Mouse (Mus musculus): ENCODE results near the gene Kcnj10. TPM values are rescaled to one million over a fixed set of nuclear protein-coding genes. Genes with fewer than 3 reads are reported as not detected.

Kcnj10 gene
- polyA plus RNA-seq, 2 experiments: 0.03 to 0.18 TPM

GRCm38 (mm10) chr1:172297611-172298537, 43.1 kb upstream of the Kcnj10 start, which contains the start of gene Atp1a2:
TSS of gene Atp1a2 (minus strand) at chr1:172298064.
- ATAC-seq (ENCODE audit: low FRiP score, low read depth): peak; percentile 71
- peaks cover 35% of the 10 kb centered on the region for H3K4me1 ChIP-seq (ENCODE audit: control insufficient read depth, insufficient read depth, low read length)
- H3K9ac ChIP-seq (ENCODE audit: low read depth, low read length, severe bottlenecking): peak within 1 kb of the TSS; percentile 40

DNA sequence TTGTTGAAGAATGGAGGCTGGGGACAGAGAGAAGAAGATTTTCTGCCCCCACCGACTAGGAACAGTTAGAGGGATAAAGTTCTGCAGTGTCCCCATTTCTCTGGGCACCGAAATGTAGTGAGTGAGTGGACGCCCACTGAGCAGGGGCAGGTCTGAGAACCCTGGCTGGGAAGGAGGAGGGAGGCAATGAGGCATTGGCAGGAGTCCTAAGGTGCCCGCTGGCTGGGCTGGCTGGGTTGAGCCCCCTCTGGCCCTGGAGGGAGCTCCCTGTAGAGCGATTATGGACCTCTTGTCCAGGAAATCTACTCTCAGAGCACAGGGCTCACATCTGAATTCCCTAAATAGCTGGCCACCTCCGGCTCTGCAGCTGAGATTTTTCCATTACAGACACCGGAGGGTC, 41.5 kb upstream of the Kcnj10 start:
- Histone ChIP-seq H3K9ac (ENCODE audit: low read depth, low read length, severe bottlenecking) (no peak overlapping the region), H3K4me2 (replicated peaks; ENCODE audit: low read depth, low read length, severe bottlenecking) (no peak overlapping the region), H3K36me3 (ENCODE audit: control insufficient read depth, insufficient read depth, low read length) (no peaks in the 10 kb centered on the region), H3K9me3 (ENCODE audit: control insufficient read depth, low read length) (no peaks in the 10 kb centered on the region), H3K27me3 (ENCODE audit: control insufficient read depth, insufficient read depth, low read length) (no peaks in the 10 kb centered on the region), H3K4me1 (ENCODE audit: control insufficient read depth, insufficient read depth, low read length) (peaks cover 35% of the 10 kb centered on the region), H3K27ac (replicated peaks; ENCODE audit: low read depth, low read length) (no peak overlapping the region), H3K4me3 (replicated peaks; ENCODE audit: low read length) (no peak overlapping the region)
- WGBS: 52% methylated on average over 7 of the region's 7 CpGs
- no peak for TF ChIP-seq POLR2A (IDR thresholded peaks at IDR 0.05; ENCODE audit: borderline replicate concordance, extremely low read depth, insufficient read depth, insufficient read length)
- no peak for ATAC-seq (ENCODE audit: low FRiP score, low read depth)
- no peak for DNase-seq (ENCODE audit: low spot score)

More at GRCm38 (mm10) chr1:172297611-172298537, 43.1 kb upstream of the Kcnj10 start, which contains the start of gene Atp1a2:
- Histone ChIP-seq H3K9me3 (ENCODE audit: control insufficient read depth, low read length) (no peaks in the 10 kb centered on the region), H3K4me3 (replicated peaks; ENCODE audit: low read length) (peak within 1 kb of the TSS; percentile 21), H3K27me3 (ENCODE audit: control insufficient read depth, insufficient read depth, low read length) (no peaks in the 10 kb centered on the region), H3K36me3 (ENCODE audit: control insufficient read depth, insufficient read depth, low read length) (no peaks in the 10 kb centered on the region), H3K27ac (replicated peaks; ENCODE audit: low read depth, low read length) (peak within 1 kb of the TSS; percentile 59), H3K4me2 (replicated peaks; ENCODE audit: low read depth, low read length, severe bottlenecking) (peak within 1 kb of the TSS; percentile 37)
- WGBS: 9% methylated on average over 16 of the region's 16 CpGs
- no peak for TF ChIP-seq POLR2A (IDR thresholded peaks at IDR 0.05; ENCODE audit: borderline replicate concordance, extremely low read depth, insufficient read depth, insufficient read length)
- DNase-seq (ENCODE audit: low spot score): peak; percentile 55

DNA sequence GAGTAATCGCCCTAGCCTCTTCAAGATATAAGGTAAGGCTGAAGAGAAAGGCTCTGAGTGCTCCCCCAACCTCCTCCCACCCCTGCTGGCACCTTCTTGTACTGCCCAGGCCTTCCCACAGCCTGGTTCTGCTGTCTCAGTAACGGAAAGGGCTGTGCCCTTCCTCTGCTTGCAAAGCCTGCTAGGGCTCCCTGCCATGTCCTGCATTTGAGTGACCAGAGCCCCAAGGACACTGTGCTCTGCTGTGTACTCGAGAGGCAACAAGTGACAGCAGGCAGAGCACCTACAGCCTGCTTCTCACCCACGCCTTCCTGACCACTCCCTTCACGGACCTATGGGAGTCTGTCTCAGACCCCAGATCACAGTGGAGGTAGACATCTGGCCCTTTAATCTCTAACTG, 40.8 kb upstream of the Kcnj10 start:
- WGBS: 61% methylated on average over 5 of the region's 5 CpGs
- Histone ChIP-seq H3K27ac (replicated peaks; ENCODE audit: low read depth, low read length) (no peak overlapping the region), H3K4me2 (replicated peaks; ENCODE audit: low read depth, low read length, severe bottlenecking) (no peak overlapping the region), H3K4me1 (ENCODE audit: control insufficient read depth, insufficient read depth, low read length) (peaks cover 35% of the 10 kb centered on the region), H3K36me3 (ENCODE audit: control insufficient read depth, insufficient read depth, low read length) (no peaks in the 10 kb centered on the region), H3K9me3 (ENCODE audit: control insufficient read depth, low read length) (no peaks in the 10 kb centered on the region), H3K27me3 (ENCODE audit: control insufficient read depth, insufficient read depth, low read length) (no peaks in the 10 kb centered on the region), H3K4me3 (replicated peaks; ENCODE audit: low read length) (no peak overlapping the region), H3K9ac (ENCODE audit: low read depth, low read length, severe bottlenecking) (no peak overlapping the region)
- DNase-seq (ENCODE audit: low spot score) (no peak), ATAC-seq (ENCODE audit: low FRiP score, low read depth) (no peak)
- TF ChIP-seq POLR2A (IDR thresholded peaks at IDR 0.05; ENCODE audit: borderline replicate concordance, extremely low read depth, insufficient read depth, insufficient read length): no peak

DNA sequence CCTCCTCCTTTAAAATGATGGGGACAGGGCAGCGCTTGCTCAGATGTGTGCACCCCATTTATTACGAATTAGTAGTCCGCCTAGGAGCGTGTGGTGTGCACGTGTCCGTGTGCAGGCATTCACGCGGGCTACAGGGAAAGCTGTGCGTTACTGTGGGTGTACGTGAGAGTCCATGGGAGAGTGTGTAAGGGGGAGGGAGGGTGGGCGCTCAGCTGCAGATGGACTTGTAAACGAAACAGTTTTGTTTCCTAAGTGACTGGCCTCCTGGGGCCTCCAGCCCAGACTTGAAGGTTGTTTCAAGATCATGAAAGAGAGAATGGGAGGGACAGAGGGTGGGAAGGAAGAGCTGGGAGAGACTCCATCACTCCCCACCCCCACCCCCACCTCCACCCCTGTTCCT, 39.8 kb upstream of the Kcnj10 start:
- no peak for DNase-seq (ENCODE audit: low spot score)
- Histone ChIP-seq H3K4me2 (replicated peaks; ENCODE audit: low read depth, low read length, severe bottlenecking) (no peak overlapping the region), H3K9me3 (ENCODE audit: control insufficient read depth, low read length) (no peaks in the 10 kb centered on the region), H3K4me3 (replicated peaks; ENCODE audit: low read length) (no peak overlapping the region), H3K4me1 (ENCODE audit: control insufficient read depth, insufficient read depth, low read length) (peaks cover 28% of the 10 kb centered on the region), H3K9ac (ENCODE audit: low read depth, low read length, severe bottlenecking) (no peak overlapping the region), H3K27me3 (ENCODE audit: control insufficient read depth, insufficient read depth, low read length) (no peaks in the 10 kb centered on the region), H3K27ac (replicated peaks; ENCODE audit: low read depth, low read length) (no peak overlapping the region), H3K36me3 (ENCODE audit: control insufficient read depth, insufficient read depth, low read length) (no peaks in the 10 kb centered on the region)
- TF ChIP-seq POLR2A (IDR thresholded peaks at IDR 0.05; ENCODE audit: borderline replicate concordance, extremely low read depth, insufficient read depth, insufficient read length): no peak
- WGBS: 24% methylated on average over 12 of the region's 12 CpGs
- peak; percentile 31; the same call in 1 of the 2 replicates for ATAC-seq (ENCODE audit: low FRiP score, low read depth)

DNA sequence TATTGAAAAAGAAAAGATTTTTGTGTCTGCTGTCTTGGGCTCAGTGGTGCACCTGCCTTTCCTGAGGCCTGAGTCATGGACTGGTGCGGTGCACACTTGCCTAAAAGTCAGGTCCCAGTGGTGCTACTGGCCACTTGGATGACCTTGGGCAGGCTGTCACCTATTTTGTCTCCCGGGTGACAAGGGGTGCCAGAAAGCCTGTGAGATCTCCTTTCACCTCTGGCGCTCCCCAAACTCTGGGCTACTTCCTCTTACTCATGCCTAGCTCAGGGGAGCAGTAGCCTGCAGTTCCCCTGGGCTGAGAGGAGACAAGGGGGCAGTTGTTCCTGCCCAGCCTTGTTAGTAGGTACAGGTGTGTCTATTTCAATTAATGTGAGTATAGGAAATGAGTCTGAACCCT, 38.7 kb upstream of the Kcnj10 start:
- Histone ChIP-seq H3K4me2 (replicated peaks; ENCODE audit: low read depth, low read length, severe bottlenecking) (no peak overlapping the region), H3K27ac (replicated peaks; ENCODE audit: low read depth, low read length) (no peak overlapping the region), H3K9ac (ENCODE audit: low read depth, low read length, severe bottlenecking) (no peak overlapping the region), H3K4me3 (replicated peaks; ENCODE audit: low read length) (no peak overlapping the region), H3K36me3 (ENCODE audit: control insufficient read depth, insufficient read depth, low read length) (no peaks in the 10 kb centered on the region), H3K4me1 (ENCODE audit: control insufficient read depth, insufficient read depth, low read length) (peaks cover 22% of the 10 kb centered on the region), H3K27me3 (ENCODE audit: control insufficient read depth, insufficient read depth, low read length) (no peaks in the 10 kb centered on the region), H3K9me3 (ENCODE audit: control insufficient read depth, low read length) (no peaks in the 10 kb centered on the region)
- 52% methylated on average over 3 of the region's 3 CpGs for WGBS
- no peak for ATAC-seq (ENCODE audit: low FRiP score, low read depth)
- no peak for DNase-seq (ENCODE audit: low spot score)
- TF ChIP-seq POLR2A (IDR thresholded peaks at IDR 0.05; ENCODE audit: borderline replicate concordance, extremely low read depth, insufficient read depth, insufficient read length): no peak
